In genomic region chr17:80943835-80944529, GRCm38 (mm10) we compare ENCODE assay signal across 8 mouse cellular contexts. TPM values are rescaled to one million over a fixed set of nuclear protein-coding genes. Genes with fewer than 3 reads are reported as not detected.
DNase-seq lines count a peak whose midpoint lies in the region; ATAC-seq lines count a peak whose summit lies in the region.

No protein-coding gene starts in this region.

- no peak for DNase-seq in kidney, postnatal 4 days
- peak; percentile 71 for DNase-seq in cerebellum, adult 9-10 months
- DNase-seq in layer of hippocampus, adult 9-11 months: no peak
- no peak for DNase-seq in urinary bladder, adult 18-20 months (ENCODE audit: low spot score in 2 of 2)
- DNase-seq in kidney, adult 18-20 months: no peak

- H3K4me3 ChIP-seq in kidney, embryonic 15.5 days (replicated peaks): peak overlapping the region; percentile 71
- peak overlapping the region; percentile 65 for H3K4me3 ChIP-seq in hindbrain, embryonic 13.5 days
- H3K4me3 ChIP-seq in midbrain, embryonic 16.5 days (ENCODE audit: low read depth, low read length): peak overlapping the region; percentile 89

- ATAC-seq in kidney, embryonic 15.5 days (replicated peaks; ENCODE audit: low FRiP score): peak; percentile 55
- peak; percentile 57 for ATAC-seq in hindbrain, embryonic 13.5 days (ENCODE audit: low FRiP score)
- ATAC-seq in midbrain, embryonic 16.5 days: peak; percentile 13; the same call in 1 of the 2 replicates

- H3K27me3 ChIP-seq in kidney, embryonic 15.5 days: peaks cover 51% of the 10 kb centered on the region
- H3K27me3 ChIP-seq in hindbrain, embryonic 13.5 days: no peaks in the 10 kb centered on the region
- no peaks in the 10 kb centered on the region for H3K27me3 ChIP-seq in midbrain, embryonic 16.5 days (ENCODE audit: control insufficient read depth, insufficient read depth, low read depth, low read length)

- H3K9me3 ChIP-seq in kidney, embryonic 15.5 days (replicated peaks): no peaks in the 10 kb centered on the region
- H3K9me3 ChIP-seq in hindbrain, embryonic 13.5 days: no peaks in the 10 kb centered on the region
- no peaks in the 10 kb centered on the region for H3K9me3 ChIP-seq in midbrain, embryonic 16.5 days (replicated peaks; ENCODE audit: control insufficient read depth, low read length, poor library complexity, severe bottlenecking)

- H3K9ac ChIP-seq in kidney, embryonic 15.5 days: peak overlapping the region; percentile 63
- H3K9ac ChIP-seq in hindbrain, embryonic 13.5 days: peak overlapping the region; percentile 86
- H3K9ac ChIP-seq in midbrain, embryonic 16.5 days (ENCODE audit: low read depth, low read length): peak overlapping the region; percentile 95

- no peaks in the 10 kb centered on the region for H3K36me3 ChIP-seq in kidney, embryonic 15.5 days
- no peaks in the 10 kb centered on the region for H3K36me3 ChIP-seq in hindbrain, embryonic 13.5 days
- no peaks in the 10 kb centered on the region for H3K36me3 ChIP-seq in midbrain, embryonic 16.5 days (ENCODE audit: control insufficient read depth, insufficient read depth, low read length)

- H3K4me1 ChIP-seq in kidney, embryonic 15.5 days: peaks cover 8% of the 10 kb centered on the region
- H3K4me1 ChIP-seq in hindbrain, embryonic 13.5 days (replicated peaks): peaks cover 34% of the 10 kb centered on the region
- peaks cover 12% of the 10 kb centered on the region; the same call in 1 of the 2 replicates for H3K4me1 ChIP-seq in midbrain, embryonic 16.5 days (ENCODE audit: control insufficient read depth, insufficient read depth, low read length)

- H3K4me2 ChIP-seq in kidney, embryonic 15.5 days: peak overlapping the region; percentile 92
- peak overlapping the region; percentile 66 for H3K4me2 ChIP-seq in hindbrain, embryonic 13.5 days
- peak overlapping the region; percentile 83 for H3K4me2 ChIP-seq in midbrain, embryonic 16.5 days (ENCODE audit: low read length)

- WGBS in kidney, embryonic 15.5 days: 8% methylated on average over 22 of the region's 26 CpGs
- WGBS in hindbrain, embryonic 13.5 days: 6% methylated on average over 15 of the region's 26 CpGs
- 5% methylated on average over 20 of the region's 26 CpGs for WGBS in midbrain, embryonic 16.5 days

- no peak overlapping the region for H3K27ac ChIP-seq in kidney, embryonic 15.5 days
- H3K27ac ChIP-seq in hindbrain, embryonic 13.5 days: peak overlapping the region; percentile 92
- H3K27ac ChIP-seq in midbrain, embryonic 16.5 days (ENCODE audit: low read length): peak overlapping the region; percentile 83

RNA-seq across cellular contexts. Expression of gene Tmem178, which starts 0.5 kb away (rescaled TPM):
- 14.4 and 15.8 TPM in 2 replicates for polyA plus RNA-seq in kidney, embryonic 15.5 days (2015; fragmentation: Nextera tagmentation; extraction: Ambion mirVana)
- 31.8 and 35.4 TPM in 2 replicates for polyA plus RNA-seq in hindbrain, embryonic 13.5 days (2015; fragmentation: Nextera tagmentation; extraction: Ambion mirVana)
- 20.8 and 23.9 TPM in 2 replicates for polyA plus RNA-seq in midbrain, embryonic 16.5 days (2015; fragmentation: Nextera tagmentation; extraction: Ambion mirVana)
